Mouse (Mus musculus): ENCODE measurements around the gene Fzd5. TPM values are rescaled to one million over a fixed set of nuclear protein-coding genes. Genes with fewer than 3 reads are reported as not detected.

Fzd5 gene
- 0.55 and 0.87 TPM in 2 replicates for polyA plus RNA-seq (2015; fragmentation: Nextera tagmentation; extraction: Ambion mirVana)

DNA sequence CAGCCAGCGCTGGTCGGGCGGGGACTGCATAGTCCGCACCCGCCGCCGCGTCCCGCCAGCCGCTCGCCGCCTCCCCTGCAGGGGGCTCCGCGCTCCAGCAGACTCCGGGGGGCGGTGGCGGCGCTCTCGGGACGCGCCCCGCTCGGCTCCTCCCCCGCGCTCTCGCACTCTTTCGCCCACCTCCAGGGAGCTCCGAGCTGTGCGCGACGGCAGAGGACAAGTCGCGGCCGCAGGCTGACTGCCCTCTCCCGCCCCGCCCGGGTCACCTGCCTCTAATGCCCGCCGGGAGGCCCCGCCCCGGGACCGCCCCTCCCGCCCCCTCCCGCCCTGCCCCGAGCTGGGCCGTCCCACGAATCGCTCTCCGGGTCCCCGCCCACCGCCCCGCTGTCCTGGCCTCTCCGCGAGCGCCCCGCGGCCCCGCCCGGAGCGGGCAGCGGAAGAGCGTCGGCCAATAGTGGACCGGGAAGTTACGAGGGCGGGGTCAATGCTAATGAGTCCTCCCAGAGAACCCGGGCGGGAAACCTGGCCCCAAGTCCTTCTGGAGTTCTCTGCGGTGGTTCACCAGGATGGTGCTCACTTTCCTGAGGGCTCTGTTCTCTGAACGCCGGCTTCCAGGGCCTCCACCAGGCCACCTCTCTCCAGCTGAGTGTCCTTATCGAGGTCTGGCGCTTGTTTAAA is at the start of gene Fzd5:
Gene Fzd5 (minus strand): TSS at position 250 of the 678 bp plus-strand sequence.
- WGBS: under 1% methylated on average over 64 of the region's 73 CpGs
- H3K4me3 ChIP-seq: peak within 1 kb of the TSS; percentile 53
- H3K4me1 ChIP-seq: peaks cover 45% of the 10 kb centered on the region
- no peak within 1 kb of the TSS for H3K27ac ChIP-seq (replicated peaks)
- peak; percentile 92 for ATAC-seq (replicated peaks)
- peaks cover 55% of the 10 kb centered on the region for H3K27me3 ChIP-seq
- no peaks in the 10 kb centered on the region for H3K9me3 ChIP-seq
- peak within 1 kb of the TSS; percentile 97 for H3K4me2 ChIP-seq (replicated peaks)
- peak within 1 kb of the TSS; percentile 51 for H3K9ac ChIP-seq (replicated peaks)
- no peaks in the 10 kb centered on the region for H3K36me3 ChIP-seq

DNA sequence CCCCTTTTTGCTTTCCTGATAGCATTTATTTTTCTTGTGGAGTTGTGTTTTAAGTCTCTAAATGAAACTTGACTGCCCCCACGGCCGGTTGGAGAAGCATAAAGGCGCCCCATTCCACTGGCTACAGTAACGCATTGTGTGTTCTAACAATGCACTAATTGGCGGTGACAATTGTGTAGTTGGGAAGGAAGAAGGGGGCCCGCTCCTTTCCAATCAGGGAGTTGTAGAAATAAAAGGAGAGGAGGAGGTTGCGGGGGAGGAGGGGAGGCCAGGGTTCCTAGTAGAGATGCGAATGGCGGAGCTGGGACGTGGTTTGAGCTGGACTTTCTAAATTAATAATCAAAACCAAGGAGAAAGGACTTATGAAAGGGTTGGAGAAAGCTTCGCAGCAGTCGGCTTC is 42.3 kb upstream of the Fzd5 start:
- H3K4me2 ChIP-seq (replicated peaks): peak overlapping the region; percentile 26
- H3K27me3 ChIP-seq: peaks cover 23% of the 10 kb centered on the region; the same call in 1 of the 2 replicates
- H3K36me3 ChIP-seq: no peaks in the 10 kb centered on the region
- H3K4me3 ChIP-seq: no peak overlapping the region; the same call in 1 of the 2 replicates
- ATAC-seq (replicated peaks): peak; percentile 68
- WGBS: 4% methylated on average over 12 of the region's 12 CpGs
- H3K9ac ChIP-seq (replicated peaks): no peak overlapping the region; the same call in 1 of the 2 replicates
- H3K27ac ChIP-seq (replicated peaks): no peak overlapping the region
- peaks cover 19% of the 10 kb centered on the region for H3K4me1 ChIP-seq
- no peaks in the 10 kb centered on the region for H3K9me3 ChIP-seq

DNA sequence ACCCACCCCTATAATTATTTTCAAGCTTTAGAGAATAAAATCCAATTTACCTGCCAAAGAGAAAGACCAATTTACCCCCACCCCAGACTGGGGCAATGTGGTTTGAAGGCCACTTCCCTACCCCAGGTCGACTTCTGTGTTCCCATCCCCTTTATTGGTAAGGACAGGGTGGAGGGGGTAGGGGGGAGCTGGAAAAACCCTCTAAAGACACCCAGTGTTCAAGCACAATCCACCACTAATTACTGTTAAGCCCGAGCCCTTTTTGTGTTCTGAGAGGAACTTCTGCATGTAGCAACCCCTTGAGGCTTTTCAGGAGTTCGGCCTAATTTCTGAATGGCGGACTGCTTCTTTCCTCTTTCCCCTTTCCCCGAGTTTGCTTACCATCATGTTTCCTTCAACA is 41.9 kb upstream of the Fzd5 start:
- Histone ChIP-seq H3K4me1 (peaks cover 19% of the 10 kb centered on the region), H3K36me3 (no peaks in the 10 kb centered on the region), H3K9ac (replicated peaks) (no peak overlapping the region), H3K9me3 (no peaks in the 10 kb centered on the region), H3K4me3 (no peak overlapping the region; the same call in 1 of the 2 replicates), H3K27me3 (peaks cover 23% of the 10 kb centered on the region; the same call in 1 of the 2 replicates), H3K27ac (replicated peaks) (no peak overlapping the region), H3K4me2 (replicated peaks) (peak overlapping the region; percentile 26)
- WGBS: 3% methylated on average over 5 of the region's 5 CpGs
- ATAC-seq (replicated peaks): peak; percentile 44

DNA sequence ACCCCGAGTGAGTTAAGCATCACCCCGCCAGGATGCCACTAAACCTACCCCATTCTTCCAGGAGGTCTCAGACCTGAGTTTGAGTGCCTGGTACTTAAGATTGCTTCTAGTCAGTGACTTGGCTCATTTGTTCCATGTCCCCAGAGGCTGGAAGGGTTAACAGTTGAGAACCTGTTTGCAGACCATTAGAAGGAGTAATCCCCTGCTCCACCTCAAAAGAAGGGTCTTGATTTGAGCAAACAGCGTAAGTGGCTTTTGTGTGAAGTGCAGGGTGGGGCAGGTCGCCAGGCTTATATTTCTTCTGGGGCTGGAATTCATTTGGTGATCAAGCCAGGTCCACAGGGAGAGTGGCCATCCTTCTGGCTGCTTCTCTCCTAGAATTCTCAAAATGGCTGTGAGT is 35.8 kb upstream of the Fzd5 start:
- no peak overlapping the region for H3K9ac ChIP-seq (replicated peaks)
- no peak overlapping the region for H3K27ac ChIP-seq (replicated peaks)
- H3K4me3 ChIP-seq: no peak overlapping the region
- H3K4me1 ChIP-seq: peaks cover under 1% of the 10 kb centered on the region; the same call in 1 of the 2 replicates
- WGBS: 73% methylated on average over 4 of the region's 4 CpGs
- peaks cover 7% of the 10 kb centered on the region; the same call in 1 of the 2 replicates for H3K27me3 ChIP-seq
- no peaks in the 10 kb centered on the region for H3K36me3 ChIP-seq
- no peaks in the 10 kb centered on the region for H3K9me3 ChIP-seq
- H3K4me2 ChIP-seq (replicated peaks): no peak overlapping the region
- ATAC-seq (replicated peaks): no peak

DNA sequence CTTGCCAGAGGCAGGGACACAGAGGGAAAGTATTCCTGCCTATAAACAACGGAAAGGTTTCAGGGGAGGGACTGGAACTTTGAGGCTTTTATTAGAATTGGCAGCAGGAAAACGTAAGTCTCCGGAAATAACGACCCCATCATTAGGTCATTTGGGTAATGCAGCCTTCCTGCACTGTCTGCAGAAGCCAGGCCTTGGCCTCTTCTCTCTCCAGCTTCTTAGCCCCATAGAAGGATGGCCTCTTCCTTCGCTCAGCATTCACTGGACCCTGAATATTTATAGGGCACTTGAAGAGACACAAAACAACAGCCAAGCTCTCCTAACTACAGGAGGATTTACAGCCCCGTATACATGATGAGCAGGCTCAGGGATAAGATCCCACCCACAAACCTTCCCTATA is 32.6 kb upstream of the Fzd5 start:
- no peaks in the 10 kb centered on the region for H3K36me3 ChIP-seq
- H3K9me3 ChIP-seq: no peaks in the 10 kb centered on the region
- no peaks in the 10 kb centered on the region for H3K27me3 ChIP-seq
- H3K4me2 ChIP-seq (replicated peaks): no peak overlapping the region
- H3K27ac ChIP-seq (replicated peaks): no peak overlapping the region
- no peak overlapping the region for H3K9ac ChIP-seq (replicated peaks)
- no peak overlapping the region for H3K4me3 ChIP-seq
- no peak for ATAC-seq (replicated peaks)
- no peaks in the 10 kb centered on the region for H3K4me1 ChIP-seq
- 35% methylated on average over 6 of the region's 6 CpGs for WGBS

DNA sequence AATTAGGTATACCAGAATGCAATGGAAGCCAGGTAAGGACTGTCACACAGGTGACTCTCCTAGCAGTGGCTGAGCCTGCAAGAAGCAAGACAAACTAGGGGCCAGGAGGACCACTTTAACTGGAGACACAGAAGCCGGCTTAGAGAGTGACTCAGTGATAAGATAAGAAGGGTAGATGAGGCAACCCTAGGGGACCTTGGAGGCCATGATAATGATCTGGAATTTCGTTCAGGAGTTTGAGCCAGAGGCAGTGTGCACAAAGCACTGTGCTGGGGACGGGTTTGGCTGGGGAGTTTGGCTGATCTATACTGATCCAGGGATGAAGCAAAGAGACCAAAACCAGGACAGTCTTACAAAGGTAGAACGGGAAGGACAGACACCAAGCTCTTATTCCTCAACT is 24.1 kb upstream of the Fzd5 start:
- no peak overlapping the region for H3K9ac ChIP-seq (replicated peaks)
- no peaks in the 10 kb centered on the region for H3K9me3 ChIP-seq
- 83% methylated on average over 4 of the region's 4 CpGs for WGBS
- H3K4me2 ChIP-seq (replicated peaks): no peak overlapping the region
- H3K27me3 ChIP-seq: no peaks in the 10 kb centered on the region
- no peaks in the 10 kb centered on the region for H3K4me1 ChIP-seq
- no peak overlapping the region for H3K4me3 ChIP-seq
- no peak overlapping the region for H3K27ac ChIP-seq (replicated peaks)
- ATAC-seq (replicated peaks): no peak
- no peaks in the 10 kb centered on the region for H3K36me3 ChIP-seq

DNA sequence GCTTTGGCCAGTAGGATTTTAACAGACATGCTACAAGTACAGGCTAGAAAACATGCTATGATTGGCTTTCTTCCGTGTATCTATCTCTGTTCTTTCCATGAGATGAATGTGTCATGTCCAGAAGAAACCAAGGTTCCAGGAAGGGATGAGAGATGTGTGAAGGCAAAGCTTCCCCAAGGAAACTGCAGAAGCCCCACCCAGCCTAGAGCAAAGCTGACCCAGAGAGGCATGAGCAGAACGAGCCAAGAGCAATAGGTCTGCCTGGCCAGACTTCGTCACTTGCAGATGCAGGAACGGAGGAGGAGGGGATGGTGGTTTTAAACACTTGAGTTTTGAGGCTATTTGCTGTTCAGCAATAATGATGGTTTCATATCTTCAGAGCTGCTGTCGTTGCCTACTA is 20.2 kb upstream of the Fzd5 start:
- ATAC-seq (replicated peaks): no peak
- H3K4me1 ChIP-seq: no peaks in the 10 kb centered on the region

DNA sequence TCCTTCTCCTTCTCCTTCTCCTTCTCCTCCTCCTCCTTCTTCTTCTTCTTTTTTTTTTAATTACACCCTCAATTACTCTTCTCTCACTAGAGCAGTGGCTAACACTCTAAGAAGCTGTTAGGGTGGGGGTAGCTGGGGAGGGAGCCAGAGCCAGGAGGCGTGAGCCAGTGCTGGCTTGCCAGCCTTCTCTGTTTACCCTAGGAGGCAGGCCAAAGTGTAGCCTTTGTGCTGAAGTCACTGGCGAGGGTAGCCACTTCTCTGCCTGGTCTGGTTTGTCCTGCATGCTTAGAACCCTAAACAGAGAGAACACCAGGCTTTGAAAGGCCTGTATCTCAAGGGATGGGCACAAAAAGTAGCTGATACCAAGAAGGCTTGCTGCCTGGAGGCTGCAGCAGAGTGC is 19.7 kb upstream of the Fzd5 start:
- no peak overlapping the region for H3K4me2 ChIP-seq (replicated peaks)
- ATAC-seq (replicated peaks): no peak
- H3K27ac ChIP-seq (replicated peaks): no peak overlapping the region
- 19% methylated on average over 2 of the region's 2 CpGs for WGBS
- no peaks in the 10 kb centered on the region for H3K36me3 ChIP-seq
- H3K9ac ChIP-seq (replicated peaks): no peak overlapping the region
- no peak overlapping the region for H3K4me3 ChIP-seq
- H3K4me1 ChIP-seq: no peaks in the 10 kb centered on the region
- no peaks in the 10 kb centered on the region for H3K27me3 ChIP-seq
- no peaks in the 10 kb centered on the region for H3K9me3 ChIP-seq

More for the DNA sequence above, 20.2 kb upstream of the Fzd5 start:
- Histone ChIP-seq H3K4me2 (replicated peaks) (no peak overlapping the region), H3K36me3 (no peaks in the 10 kb centered on the region), H3K27me3 (no peaks in the 10 kb centered on the region), H3K9ac (replicated peaks) (no peak overlapping the region), H3K27ac (replicated peaks) (no peak overlapping the region), H3K4me3 (no peak overlapping the region), H3K9me3 (no peaks in the 10 kb centered on the region)
- WGBS: 89% methylated on average over 5 of the region's 5 CpGs

DNA sequence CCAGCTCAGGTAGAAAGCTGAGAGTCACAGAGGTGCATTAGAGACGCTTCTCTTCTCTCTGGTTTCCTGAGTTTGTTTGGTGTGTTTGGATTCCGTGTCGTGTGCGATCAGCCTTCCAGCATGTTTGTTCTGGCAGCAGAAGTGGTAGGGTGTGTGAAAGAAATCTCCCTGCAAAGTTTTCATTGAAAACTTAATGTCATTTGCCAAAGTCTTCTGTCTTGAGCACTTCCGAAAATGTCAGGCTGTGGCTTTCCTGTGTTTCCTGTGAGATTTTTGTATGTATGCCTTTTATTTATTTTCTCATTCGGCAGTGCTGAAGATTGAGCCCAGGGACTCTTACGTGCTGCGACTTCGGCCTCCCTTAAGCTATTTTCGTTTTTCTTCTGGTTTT is 19.1 kb upstream of the Fzd5 start:
- H3K27ac ChIP-seq (replicated peaks): no peak overlapping the region
- H3K9ac ChIP-seq (replicated peaks): no peak overlapping the region
- H3K4me3 ChIP-seq: no peak overlapping the region
- H3K4me1 ChIP-seq: no peaks in the 10 kb centered on the region
- no peak for ATAC-seq (replicated peaks)
- 84% methylated on average over 10 of the region's 10 CpGs for WGBS
- H3K9me3 ChIP-seq: no peaks in the 10 kb centered on the region
- no peaks in the 10 kb centered on the region for H3K36me3 ChIP-seq
- H3K27me3 ChIP-seq: no peaks in the 10 kb centered on the region
- no peak overlapping the region for H3K4me2 ChIP-seq (replicated peaks)

DNA sequence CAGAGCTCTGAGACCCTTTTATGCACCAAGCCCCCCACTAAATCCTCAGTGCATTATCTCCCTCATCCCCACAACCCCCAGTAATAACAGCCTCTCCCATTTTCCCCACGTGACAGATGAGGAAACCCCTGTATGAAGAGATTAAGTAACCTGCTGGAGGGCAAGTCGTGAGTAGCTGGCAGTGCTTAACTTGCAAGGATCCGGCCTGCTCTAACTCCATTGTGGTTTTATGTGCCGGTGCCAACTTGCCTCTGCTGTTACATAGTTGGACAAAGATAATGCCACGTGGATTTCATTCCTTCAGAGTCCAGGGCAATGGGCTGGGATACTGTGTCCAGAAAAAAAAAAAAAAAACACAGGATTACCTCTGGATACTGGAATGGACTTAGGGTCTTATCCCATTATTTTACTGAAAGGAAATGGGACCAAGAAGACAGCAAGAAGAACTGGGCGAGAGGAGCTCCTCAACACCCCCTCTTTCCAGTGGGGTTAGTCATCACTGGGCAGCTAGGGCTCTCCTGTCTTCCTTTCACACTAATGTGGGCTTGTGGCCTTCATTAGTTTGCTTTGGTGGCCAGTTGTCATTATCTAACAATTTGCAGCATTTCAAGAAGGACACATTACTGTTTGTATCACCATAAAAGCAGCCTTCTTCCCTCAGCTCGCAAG is 18.6 kb upstream of the Fzd5 start:
- 57% methylated on average over 7 of the region's 7 CpGs for WGBS
- Histone ChIP-seq H3K4me1 (no peaks in the 10 kb centered on the region), H3K4me3 (no peak overlapping the region), H3K36me3 (no peaks in the 10 kb centered on the region), H3K27ac (replicated peaks) (no peak overlapping the region), H3K27me3 (no peaks in the 10 kb centered on the region), H3K4me2 (replicated peaks) (no peak overlapping the region), H3K9ac (replicated peaks) (no peak overlapping the region), H3K9me3 (no peaks in the 10 kb centered on the region)
- ATAC-seq (replicated peaks): no peak

DNA sequence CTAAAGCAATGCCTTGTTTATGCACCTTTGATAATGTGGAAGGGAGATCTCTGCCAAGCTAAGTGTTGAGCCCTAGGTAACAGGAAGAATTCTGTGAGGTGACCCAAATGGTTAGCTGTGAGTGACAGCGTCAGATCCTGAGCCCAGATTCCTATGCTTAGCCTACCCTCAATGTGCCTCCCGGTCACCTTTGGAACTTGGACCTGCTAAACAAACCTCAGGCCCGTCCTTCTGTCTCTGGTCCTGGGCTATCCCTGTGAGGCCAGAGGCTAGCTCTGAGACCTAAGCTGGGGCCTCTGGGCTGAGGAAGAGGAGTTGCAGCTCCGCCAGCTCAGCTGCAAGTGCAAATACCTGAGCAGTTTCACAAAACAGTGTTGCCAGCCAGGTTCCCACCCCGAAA is 17.1 kb upstream of the Fzd5 start:
- Histone ChIP-seq H3K4me3 (no peak overlapping the region), H3K36me3 (no peaks in the 10 kb centered on the region), H3K27me3 (no peaks in the 10 kb centered on the region), H3K9ac (replicated peaks) (no peak overlapping the region), H3K27ac (replicated peaks) (no peak overlapping the region), H3K4me1 (no peaks in the 10 kb centered on the region), H3K4me2 (replicated peaks) (no peak overlapping the region), H3K9me3 (no peaks in the 10 kb centered on the region)
- WGBS: 92% methylated on average over 5 of the region's 5 CpGs
- no peak for ATAC-seq (replicated peaks)

DNA sequence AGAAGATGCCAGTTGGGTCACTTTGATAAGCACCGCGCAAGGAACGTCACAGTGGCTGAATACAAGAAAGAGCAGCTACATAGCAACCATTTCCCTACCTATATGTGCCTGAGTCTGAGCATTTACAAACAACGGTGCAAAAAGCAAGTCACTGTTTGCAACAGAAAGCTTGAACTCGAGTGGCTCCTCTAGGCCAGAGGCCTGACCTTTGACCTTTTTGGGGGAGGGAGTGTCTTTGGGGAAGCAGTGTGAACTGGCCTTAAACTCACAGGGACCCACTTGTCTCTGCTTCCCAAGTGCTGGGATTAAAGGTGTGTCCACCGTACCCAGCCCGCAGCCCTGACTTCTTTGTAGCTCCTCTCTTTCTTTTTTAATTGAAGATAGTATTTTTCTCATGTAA is 16.1 kb upstream of the Fzd5 start:
- no peaks in the 10 kb centered on the region for H3K9me3 ChIP-seq
- no peak for ATAC-seq (replicated peaks)
- no peaks in the 10 kb centered on the region for H3K4me1 ChIP-seq
- H3K4me2 ChIP-seq (replicated peaks): no peak overlapping the region
- H3K4me3 ChIP-seq: no peak overlapping the region
- no peaks in the 10 kb centered on the region for H3K27me3 ChIP-seq
- H3K36me3 ChIP-seq: no peaks in the 10 kb centered on the region
- WGBS: 81% methylated on average over 7 of the region's 7 CpGs
- no peak overlapping the region for H3K27ac ChIP-seq (replicated peaks)
- no peak overlapping the region for H3K9ac ChIP-seq (replicated peaks)

Measured in forebrain, embryonic 15.5 days (tissue).